Mouse (Mus musculus): ENCODE measurements around the gene Ifitm10.

DNA sequence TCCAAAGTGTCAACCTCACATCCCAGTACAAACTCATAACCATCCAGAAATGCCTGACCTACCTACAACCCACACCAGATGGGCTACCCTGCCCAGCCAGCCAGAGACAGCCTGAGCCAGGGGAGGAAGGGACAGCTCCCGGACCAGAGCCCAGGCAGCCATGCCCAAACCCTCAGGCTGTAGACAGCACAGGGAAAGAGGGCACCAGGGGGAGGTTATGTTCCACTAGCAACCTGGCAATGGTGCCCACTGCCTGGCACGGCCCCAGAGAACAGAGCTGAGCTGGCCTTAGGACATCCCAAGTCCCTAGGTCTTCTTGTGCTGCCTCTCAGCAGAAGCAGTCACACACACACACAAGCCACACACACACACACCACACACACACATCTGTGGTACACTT is 4.7 kb downstream of the Ifitm10 start:
- TF ChIP-seq CTCF (IDR thresholded peaks at IDR 0.05; ENCODE audit: control insufficient read depth, insufficient read depth, insufficient replicate concordance, low read depth, low read length) (no peak), POLR2A (IDR thresholded peaks at IDR 0.05; ENCODE audit: control insufficient read depth, low read depth, low read length) (no peak)

Data from testis, adult 2 months (tissue).